In the genomic region with DNA sequence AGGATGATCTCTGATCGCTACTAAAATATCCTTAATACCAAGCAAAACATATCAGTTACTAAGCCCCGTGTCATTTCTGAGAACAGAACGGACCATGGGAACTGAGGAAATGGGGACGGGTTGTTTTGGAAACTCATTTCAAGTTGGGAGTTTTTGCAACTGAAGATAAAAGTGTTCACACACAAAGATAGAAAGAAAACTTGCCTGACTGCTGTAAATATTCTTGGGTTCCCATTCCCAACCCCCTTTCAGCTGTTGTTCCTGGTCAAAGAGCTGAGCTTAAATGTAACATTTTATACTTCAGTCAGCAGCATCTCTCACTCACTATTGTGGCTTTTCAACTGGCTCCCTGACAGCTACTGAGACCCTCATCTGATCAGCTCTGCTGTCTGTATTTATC, we compare ENCODE assay signal across 21 mouse cellular contexts.
DNase-seq lines count a peak whose midpoint lies in the region; ATAC-seq and TF ChIP-seq lines count a peak whose summit lies in the region.
"Had no signal": no experiment of that assay in that cellular context is flagged by ENCODE, and none has a peak within 500 bp of the region (broad histone marks: within the 10 kb centered on the region; RNA-seq: fewer than 3 reads in every experiment).

No protein-coding gene starts in this region.

- DNase-seq in heart, adult 11 months = peak; percentile 92
- DNase-seq in heart, postnatal 0 days (ENCODE audit: low spot score) = no peak
- DNase-seq in heart, postnatal 14 days = no peak
- no peak for DNase-seq in layer of hippocampus, postnatal 25 days (ENCODE audit: extremely low spot score in 1 of 2, low spot score in 1 of 2)
- DNase-seq: adrenal gland, postnatal 14 days; cerebellum, adult 11-12 months; cerebellum, postnatal 25 days; embryo, embryonic 11 days; gastrocnemius, postnatal 10 days; kidney, adult 11 months; layer of hippocampus, postnatal 36 days; lung, adult 2 months; right cerebral cortex, postnatal 25 days; thymus, postnatal 36 days had no signal

- no peaks in the 10 kb centered on the region for H3K79me2 ChIP-seq in myocyte (ENCODE audit: control insufficient read depth, insufficient read depth)

- no peak overlapping the region for H3K9ac ChIP-seq in heart, embryonic 11.5 days (ENCODE audit: low read depth, low read length)
- H3K9ac ChIP-seq in heart, postnatal 0 days (replicated peaks; ENCODE audit: low read depth, low read length) = no peak overlapping the region
- H3K9ac ChIP-seq: forebrain, embryonic 12.5 days had no signal

- TF ChIP-seq EP300 in heart, postnatal 0 days (IDR thresholded peaks at IDR 0.05; ENCODE audit: low read depth) = no peak

- no peak for ATAC-seq in heart, embryonic 11.5 days (replicated peaks; ENCODE audit: insufficient number of reproducible peaks, low FRiP score, low TSS enrichment)
- ATAC-seq in heart, postnatal 0 days (ENCODE audit: insufficient read depth, low read depth) = no peak
- ATAC-seq: hindbrain, embryonic 16.5 days; midbrain, embryonic 16.5 days had no signal

- TF ChIP-seq POLR2A in myocyte (IDR thresholded peaks at IDR 0.05; ENCODE audit: insufficient read length, low read depth) = no peak

- no peak overlapping the region for H3K4me2 ChIP-seq in heart, embryonic 11.5 days
- no peak overlapping the region for H3K4me2 ChIP-seq in heart, postnatal 0 days (ENCODE audit: low read depth, low read length)
- peak overlapping the region; percentile 81 for H3K4me2 ChIP-seq in myocyte (ENCODE audit: low read depth)
- H3K4me2 ChIP-seq: forebrain, embryonic 12.5 days had no signal

- peaks cover 5% of the 10 kb centered on the region; the same call in 1 of the 2 replicates for H3K4me1 ChIP-seq in heart, embryonic 11.5 days (ENCODE audit: control insufficient read depth, insufficient read depth, low read length)
- peaks cover 15% of the 10 kb centered on the region for H3K4me1 ChIP-seq in heart, postnatal 0 days (ENCODE audit: control insufficient read depth, insufficient read depth)
- H3K4me1 ChIP-seq in brown adipose tissue, adult 24 weeks (ENCODE audit: control insufficient read depth, insufficient read depth, insufficient read length, low read length) = peaks cover 4% of the 10 kb centered on the region; the same call in 1 of the 2 replicates
- H3K4me1 ChIP-seq: megakaryocyte, embryonic 14.5 days had no signal

- H3K36me3 ChIP-seq in heart, embryonic 11.5 days (ENCODE audit: control insufficient read depth, insufficient read depth, low read length) = no peaks in the 10 kb centered on the region
- H3K36me3 ChIP-seq in heart, postnatal 0 days (replicated peaks; ENCODE audit: control insufficient read depth, insufficient read depth, low read length) = no peaks in the 10 kb centered on the region
- no peaks in the 10 kb centered on the region for H3K36me3 ChIP-seq in myocyte (ENCODE audit: control insufficient read depth, insufficient read depth)
- H3K36me3 ChIP-seq: forebrain, embryonic 12.5 days had no signal

- H3K4me3 ChIP-seq in heart, embryonic 11.5 days (ENCODE audit: low read depth, low read length) = no peak overlapping the region
- no peak overlapping the region for H3K4me3 ChIP-seq in heart, postnatal 0 days (ENCODE audit: low read depth, low read length)
- no peak overlapping the region for H3K4me3 ChIP-seq in brown adipose tissue, adult 24 weeks (ENCODE audit: insufficient read depth, low read depth, low read length)
- H3K4me3 ChIP-seq in myocyte = peak overlapping the region; percentile 30
- H3K4me3 ChIP-seq: forebrain, embryonic 12.5 days; megakaryocyte, embryonic 14.5 days had no signal

- WGBS in heart, embryonic 11.5 days (ENCODE audit: insufficient replicate concordance) = 53% methylated on average over 4 of the region's 4 CpGs
- WGBS in heart, postnatal 0 days = 45% methylated on average over 4 of the region's 4 CpGs

- no peak overlapping the region for H3K27ac ChIP-seq in heart, embryonic 11.5 days (ENCODE audit: low read depth, low read length)
- H3K27ac ChIP-seq in heart, postnatal 0 days (ENCODE audit: low read depth) = peak overlapping the region; percentile 64
- peak overlapping the region; percentile 28; the same call in 1 of the 2 replicates for H3K27ac ChIP-seq in brown adipose tissue, adult 24 weeks (replicated peaks; ENCODE audit: low read depth, low read length)
- H3K27ac ChIP-seq: forebrain, embryonic 12.5 days had no signal

- H3K27me3 ChIP-seq in heart, embryonic 11.5 days (ENCODE audit: control insufficient read depth, insufficient read depth, low read length) = no peaks in the 10 kb centered on the region
- no peaks in the 10 kb centered on the region for H3K27me3 ChIP-seq in heart, postnatal 0 days (ENCODE audit: control insufficient read depth, insufficient read depth, low read length)
- no peaks in the 10 kb centered on the region for H3K27me3 ChIP-seq in myocyte (ENCODE audit: control insufficient read depth, insufficient read depth, insufficient read length)
- H3K27me3 ChIP-seq: forebrain, embryonic 12.5 days had no signal

- no peaks in the 10 kb centered on the region for H3K9me3 ChIP-seq in heart, embryonic 11.5 days (replicated peaks; ENCODE audit: control insufficient read depth, low read length)
- H3K9me3 ChIP-seq in heart, postnatal 0 days (replicated peaks; ENCODE audit: control insufficient read depth, low read length) = no peaks in the 10 kb centered on the region
- H3K9me3 ChIP-seq: forebrain, embryonic 12.5 days; megakaryocyte, embryonic 14.5 days had no signal

- H3ac ChIP-seq in myocyte (ENCODE audit: control insufficient read depth, insufficient read length) = no peak overlapping the region

- intact Hi-C loops in heart, postnatal 14 days (cut with DNase I) = no loop called here

- TF ChIP-seq CTCF in heart, postnatal 0 days (IDR thresholded peaks at IDR 0.05; ENCODE audit: low read depth) = no peak

TF ChIP-seq in myocyte, 11 proteins besides CTCF, POLR2A, EP300 and RAD21:
- no peak for TF ChIP-seq E2F4 (IDR thresholded peaks at IDR 0.05; ENCODE audit: insufficient read depth)
- peak in 1 of 3 experiments; percentile 11 for TF ChIP-seq MYOG (IDR thresholded peaks at IDR 0.05; ENCODE audit: control insufficient read depth in 1 of 3, insufficient read depth in 1 of 3, insufficient read length in 2 of 3, low read depth in 2 of 3)
- peak; percentile 20 for TF ChIP-seq TCF12 (IDR thresholded peaks at IDR 0.05; ENCODE audit: insufficient read depth, poor library complexity, severe bottlenecking)
- peak; percentile 50 to 82 (median 70) for TF ChIP-seq MYOD1 (IDR thresholded peaks at IDR 0.05; ENCODE audit: control insufficient read depth in 1 of 3, insufficient read length in 2 of 3, low read depth in 2 of 3)
